Mouse (Mus musculus): ENCODE measurements around the gene Galnt17. TPM values are rescaled to one million over a fixed set of nuclear protein-coding genes. Genes with fewer than 3 reads are reported as not detected.

Gene Galnt17
- total and polyA plus RNA-seq, 3 experiments = 2.0 to 4.6 (median 3.8) TPM

DNA sequence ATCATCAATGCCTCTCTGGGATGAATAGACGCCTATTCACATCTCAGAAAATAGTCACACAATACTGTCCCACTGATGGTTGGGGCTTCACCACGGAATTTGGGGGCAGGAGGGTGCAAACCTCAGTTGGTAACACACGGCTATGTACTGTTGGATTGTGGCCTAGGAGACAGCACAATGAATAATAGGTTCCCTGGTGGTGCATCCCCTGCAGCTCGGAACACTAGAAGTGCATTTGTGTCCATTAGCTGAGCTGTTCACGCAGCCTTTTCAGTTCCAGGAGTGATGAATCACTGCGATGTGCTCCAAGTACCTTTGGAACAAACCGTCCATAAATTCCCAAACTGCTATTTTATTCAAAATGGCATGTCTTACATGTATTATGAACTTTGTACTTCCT, 142.6 kb downstream of the Galnt17 start:
- WGBS = 82% methylated on average over 7 of the region's 7 CpGs

DNA sequence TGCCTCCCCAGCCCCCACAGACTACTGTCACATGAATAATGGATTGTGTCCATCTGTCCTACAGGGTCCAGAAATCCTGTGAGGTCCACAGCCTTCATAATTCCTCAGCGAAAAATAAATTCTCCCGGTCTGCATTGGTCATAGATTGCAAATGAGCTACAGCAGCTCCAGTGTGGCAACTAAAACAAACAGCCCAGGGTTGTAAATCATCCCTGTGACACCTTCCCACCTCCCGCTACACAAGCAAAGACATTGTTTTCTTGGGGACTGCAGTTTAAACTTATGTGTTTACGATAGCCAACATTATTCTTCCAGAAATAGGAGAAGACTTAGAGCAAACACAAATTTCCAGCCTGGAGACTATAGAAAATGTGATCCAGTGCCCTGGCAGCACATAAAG, 150.4 kb downstream of the Galnt17 start:
- no peaks in the 10 kb centered on the region for H3K79me2 ChIP-seq (replicated peaks; ENCODE audit: control insufficient read depth, insufficient read depth, low read length)
- TF ChIP-seq EP300 (IDR thresholded peaks at IDR 0.05; ENCODE audit: insufficient read depth, low read depth, low read length) (no peak), POLR2A (IDR thresholded peaks at IDR 0.05; ENCODE audit: insufficient read depth, low read depth, low read length) (no peak), CTCF (IDR thresholded peaks at IDR 0.05) (no peak)
- 85% methylated on average over 4 of the region's 4 CpGs for WGBS
- H3K4me3 ChIP-seq = no peak overlapping the region
- H3K4me1 ChIP-seq (ENCODE audit: control insufficient read depth, insufficient read depth, low read length) = no peaks in the 10 kb centered on the region
- no peak overlapping the region for H3K27ac ChIP-seq
- intact Hi-C loops (cut with DNase I) = loop anchor here (2.0 kb wide), 2 partner anchors 149 to 271 kb away; no protein-coding TSS in a partner anchor
- no peaks in the 10 kb centered on the region for H3K36me3 ChIP-seq (ENCODE audit: control insufficient read depth, insufficient read depth, low read length)
- H3K27me3 ChIP-seq (ENCODE audit: control insufficient read depth, insufficient read depth, low read length) = no peaks in the 10 kb centered on the region
- no peak overlapping the region for H3K9ac ChIP-seq (ENCODE audit: low read depth, low read length)
- no peak for DNase-seq

More for the DNA sequence above, 142.6 kb downstream of the Galnt17 start:
- no peaks in the 10 kb centered on the region for H3K36me3 ChIP-seq (ENCODE audit: control insufficient read depth, insufficient read depth, low read length)
- no peak for DNase-seq
- no peaks in the 10 kb centered on the region for H3K4me1 ChIP-seq (ENCODE audit: control insufficient read depth, insufficient read depth, low read length)
- no peak overlapping the region for H3K9ac ChIP-seq (ENCODE audit: low read depth, low read length)
- no peak for TF ChIP-seq CTCF (IDR thresholded peaks at IDR 0.05)
- TF ChIP-seq POLR2A (IDR thresholded peaks at IDR 0.05; ENCODE audit: insufficient read depth, low read depth, low read length) = no peak
- TF ChIP-seq EP300 (IDR thresholded peaks at IDR 0.05; ENCODE audit: insufficient read depth, low read depth, low read length) = no peak
- no peaks in the 10 kb centered on the region for H3K27me3 ChIP-seq (ENCODE audit: control insufficient read depth, insufficient read depth, low read length)
- H3K4me3 ChIP-seq = no peak overlapping the region
- H3K79me2 ChIP-seq (replicated peaks; ENCODE audit: control insufficient read depth, insufficient read depth, low read length) = no peaks in the 10 kb centered on the region
- H3K27ac ChIP-seq = no peak overlapping the region
- intact Hi-C loops (cut with DNase I) = no loop called here

DNA sequence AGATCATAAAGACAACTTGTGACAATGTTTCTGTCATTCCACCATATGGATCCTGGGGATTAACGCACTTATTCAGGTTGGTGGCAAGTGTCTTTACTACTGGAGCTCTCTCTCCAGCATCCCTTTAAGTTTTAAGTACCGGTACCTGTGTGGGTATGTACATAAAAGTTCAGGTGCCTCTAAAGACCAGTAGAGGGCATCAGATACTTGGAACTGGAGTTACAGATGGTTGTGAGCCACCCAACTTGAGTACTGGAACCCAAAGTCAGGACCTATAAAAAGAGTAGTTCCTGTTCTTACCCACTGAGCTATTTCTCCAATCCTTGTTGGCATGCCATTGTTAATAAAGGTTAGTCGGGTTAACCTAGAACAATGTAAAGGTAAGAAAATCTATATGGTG, 152.0 kb downstream of the Galnt17 start:
- Histone ChIP-seq H3K9ac (ENCODE audit: low read depth, low read length) (no peak overlapping the region), H3K27me3 (ENCODE audit: control insufficient read depth, insufficient read depth, low read length) (no peaks in the 10 kb centered on the region), H3K4me1 (ENCODE audit: control insufficient read depth, insufficient read depth, low read length) (no peaks in the 10 kb centered on the region), H3K27ac (no peak overlapping the region), H3K4me3 (no peak overlapping the region), H3K79me2 (replicated peaks; ENCODE audit: control insufficient read depth, insufficient read depth, low read length) (no peaks in the 10 kb centered on the region), H3K36me3 (ENCODE audit: control insufficient read depth, insufficient read depth, low read length) (no peaks in the 10 kb centered on the region)
- DNase-seq = no peak
- intact Hi-C loops (cut with DNase I) = loop anchor here (2.0 kb wide), 2 partner anchors 150 to 272 kb away; no protein-coding TSS in a partner anchor
- TF ChIP-seq POLR2A (IDR thresholded peaks at IDR 0.05; ENCODE audit: insufficient read depth, low read depth, low read length) = no peak
- peak; percentile 63 for TF ChIP-seq CTCF (IDR thresholded peaks at IDR 0.05)
- WGBS = 73% methylated on average over 3 of the region's 3 CpGs

DNA sequence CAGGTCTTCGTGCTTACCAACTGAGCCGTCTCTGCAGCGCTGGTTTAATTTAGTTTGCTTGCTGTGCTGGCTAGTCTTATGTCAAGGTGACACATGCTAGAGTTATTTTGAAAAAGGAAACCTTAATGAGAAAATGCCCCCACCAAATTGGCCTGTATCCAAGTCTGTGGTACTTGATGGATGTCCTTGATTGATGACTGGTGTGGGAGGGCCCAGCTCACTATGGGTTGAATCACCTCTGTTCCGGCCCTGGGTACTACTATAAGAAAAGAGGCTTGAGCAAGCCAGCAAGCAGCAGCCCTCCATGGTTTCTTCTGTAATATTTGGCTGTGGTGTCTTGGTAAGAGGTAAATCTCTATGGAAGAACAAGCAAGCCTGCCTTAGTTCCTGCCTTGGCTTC, 165.7 kb downstream of the Galnt17 start:
- H3K27me3 ChIP-seq (ENCODE audit: control insufficient read depth, insufficient read depth, low read length) = no peaks in the 10 kb centered on the region
- H3K27ac ChIP-seq = no peak overlapping the region
- no peaks in the 10 kb centered on the region for H3K79me2 ChIP-seq (replicated peaks; ENCODE audit: control insufficient read depth, insufficient read depth, low read length)
- H3K9ac ChIP-seq (ENCODE audit: low read depth, low read length) = no peak overlapping the region
- no peak for DNase-seq
- WGBS = 81% methylated on average over 4 of the region's 4 CpGs
- H3K4me3 ChIP-seq = no peak overlapping the region
- TF ChIP-seq POLR2A (IDR thresholded peaks at IDR 0.05; ENCODE audit: insufficient read depth, low read depth, low read length) (no peak), CTCF (IDR thresholded peaks at IDR 0.05) (no peak), EP300 (IDR thresholded peaks at IDR 0.05; ENCODE audit: insufficient read depth, low read depth, low read length) (no peak)
- intact Hi-C loops (cut with DNase I) = no loop called here
- H3K4me1 ChIP-seq (ENCODE audit: control insufficient read depth, insufficient read depth, low read length) = no peaks in the 10 kb centered on the region
- no peaks in the 10 kb centered on the region for H3K36me3 ChIP-seq (ENCODE audit: control insufficient read depth, insufficient read depth, low read length)

DNA sequence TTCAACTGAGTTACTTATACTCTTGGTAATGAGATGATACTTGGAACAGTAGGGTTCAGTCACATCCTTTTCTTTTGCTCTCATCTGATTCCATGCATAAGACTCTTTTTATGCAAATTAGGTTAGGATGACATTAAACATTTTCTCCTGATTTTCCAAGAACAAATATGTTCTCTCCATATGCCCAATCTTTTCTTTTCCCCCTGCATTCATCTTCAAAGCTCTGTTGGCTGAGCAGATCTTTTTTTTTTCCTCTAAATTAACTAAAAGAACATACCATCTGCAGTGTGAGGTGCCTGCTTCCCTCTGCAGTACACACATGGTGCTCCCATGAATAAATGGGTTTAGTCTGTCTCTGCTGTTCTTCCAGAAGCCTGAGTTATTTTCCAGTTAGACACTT, 173.5 kb downstream of the Galnt17 start:
- H3K79me2 ChIP-seq (replicated peaks; ENCODE audit: control insufficient read depth, insufficient read depth, low read length) = no peaks in the 10 kb centered on the region
- no peaks in the 10 kb centered on the region for H3K27me3 ChIP-seq (ENCODE audit: control insufficient read depth, insufficient read depth, low read length)

DNA sequence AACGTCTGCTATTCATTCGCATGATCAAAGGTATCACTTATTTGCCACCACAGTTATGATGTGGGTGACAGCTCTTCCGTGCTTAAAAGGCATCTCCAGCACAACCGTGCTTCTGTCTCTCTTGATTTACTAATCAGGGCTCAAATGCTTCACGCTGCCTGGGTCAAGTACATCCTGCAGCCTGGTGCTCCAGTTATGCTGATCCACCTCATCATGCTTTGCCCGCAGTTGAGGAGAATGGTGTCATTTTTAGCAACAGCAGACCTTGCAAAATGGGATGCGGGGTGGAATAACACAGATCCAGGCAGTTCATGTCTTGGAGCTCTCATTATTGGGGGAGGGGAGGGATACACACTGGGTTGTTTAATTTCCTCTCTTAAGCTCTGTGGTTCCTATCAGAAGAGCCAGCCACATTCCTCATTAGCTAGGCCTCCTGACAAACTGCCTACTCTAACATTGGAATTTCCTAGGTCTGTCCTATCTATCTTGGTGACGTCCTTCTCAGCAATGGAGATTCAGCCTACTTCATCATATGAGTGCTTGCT, 187.9 kb downstream of the Galnt17 start:
- no peaks in the 10 kb centered on the region for H3K4me1 ChIP-seq (ENCODE audit: control insufficient read depth, insufficient read depth, low read length)
- WGBS = 56% methylated on average over 8 of the region's 8 CpGs
- no peak overlapping the region for H3K9ac ChIP-seq (ENCODE audit: low read depth, low read length)
- H3K36me3 ChIP-seq (ENCODE audit: control insufficient read depth, insufficient read depth, low read length) = no peaks in the 10 kb centered on the region
- H3K27ac ChIP-seq = no peak overlapping the region
- intact Hi-C loops (cut with DNase I) = no loop called here
- H3K27me3 ChIP-seq (ENCODE audit: control insufficient read depth, insufficient read depth, low read length) = no peaks in the 10 kb centered on the region
- no peaks in the 10 kb centered on the region for H3K79me2 ChIP-seq (replicated peaks; ENCODE audit: control insufficient read depth, insufficient read depth, low read length)
- TF ChIP-seq CTCF (IDR thresholded peaks at IDR 0.05) (no peak), EP300 (IDR thresholded peaks at IDR 0.05; ENCODE audit: insufficient read depth, low read depth, low read length) (no peak), POLR2A (IDR thresholded peaks at IDR 0.05; ENCODE audit: insufficient read depth, low read depth, low read length) (no peak)
- no peak for DNase-seq
- H3K4me3 ChIP-seq = no peak overlapping the region

More for the DNA sequence above, 173.5 kb downstream of the Galnt17 start:
- Histone ChIP-seq H3K4me1 (ENCODE audit: control insufficient read depth, insufficient read depth, low read length) (no peaks in the 10 kb centered on the region), H3K9ac (ENCODE audit: low read depth, low read length) (no peak overlapping the region), H3K4me3 (no peak overlapping the region), H3K27ac (no peak overlapping the region), H3K36me3 (ENCODE audit: control insufficient read depth, insufficient read depth, low read length) (no peaks in the 10 kb centered on the region)
- TF ChIP-seq CTCF (IDR thresholded peaks at IDR 0.05) = no peak
- no peak for TF ChIP-seq POLR2A (IDR thresholded peaks at IDR 0.05; ENCODE audit: insufficient read depth, low read depth, low read length)
- TF ChIP-seq EP300 (IDR thresholded peaks at IDR 0.05; ENCODE audit: insufficient read depth, low read depth, low read length) = no peak
- intact Hi-C loops (cut with DNase I) = no loop called here
- DNase-seq = no peak
